Mouse (Mus musculus) limb, embryonic 11.5 days (tissue): ENCODE results near the gene Ablim1. TPM values are rescaled to one million over a fixed set of nuclear protein-coding genes. Genes with fewer than 3 reads are reported as not detected.

ENCODE experiments used
- ATAC-seq: fragments of 200-750 bp; cut with Nextera tagmentation; 2 replicates; pipeline ENCODE4 v1.8.0; 2017; ENCODE audit warnings: low read depth; ENCODE audit not compliant: insufficient number of reproducible peaks, low FRiP score, low TSS enrichment
- DNase-seq: peaks from one replicate; pipeline ENCODE4 v3.0.0-alpha.2; 2015; ENCODE audit warnings: low spot score
- H3K27ac ChIP-seq: fragments of 300-500 bp; sonication (generic); replicated peaks from 2 replicates; pipeline ENCODE4 v1.5.1; 2014; ENCODE audit warnings: low read depth, mild to moderate bottlenecking, low read length
- H3K27me3 ChIP-seq: fragments of 300-500 bp; sonication (generic); 2 replicates; pipeline ENCODE4 v1.6.1; 2014; ENCODE audit warnings: mild to moderate bottlenecking, low read length, mixed read lengths; ENCODE audit not compliant: control insufficient read depth, insufficient read depth
- H3K36me3 ChIP-seq: fragments of 300-500 bp; sonication (generic); 2 replicates; pipeline ENCODE4 v1.6.1; 2014; ENCODE audit warnings: mild to moderate bottlenecking, low read length, moderate library complexity, mixed read lengths; ENCODE audit not compliant: control insufficient read depth, insufficient read depth
- H3K4me1 ChIP-seq: fragments of 300-500 bp; sonication (generic); 2 replicates; pipeline ENCODE4 v1.6.1; 2014; ENCODE audit warnings: low read length, mixed read lengths; ENCODE audit not compliant: control insufficient read depth, insufficient read depth
- H3K4me2 ChIP-seq: fragments of 300-500 bp; sonication (generic); 2 replicates; pipeline ENCODE4 v1.6.1; 2014; ENCODE audit warnings: low read depth, mild to moderate bottlenecking, moderate library complexity; ENCODE audit not compliant: severe bottlenecking
- H3K4me3 ChIP-seq: fragments of 300-500 bp; sonication (generic); 2 replicates; pipeline ENCODE4 v1.5.1; 2014; ENCODE audit warnings: low read depth, low read length
- H3K9ac ChIP-seq: fragments of 300-500 bp; sonication (generic); 2 replicates; pipeline ENCODE4 v1.6.1; 2014; ENCODE audit warnings: mild to moderate bottlenecking, low read length
- H3K9me3 ChIP-seq: fragments of 300-500 bp; sonication (generic); 2 replicates; pipeline ENCODE4 v1.6.1; 2016; ENCODE audit warnings: low read length; ENCODE audit not compliant: control insufficient read depth
- WGBS: fragments of 180-500 bp; shearing (Covaris S2); extraction: QIAGEN DNeasy Blood & Tissue Kit; methylation state at CpG from one replicate; pipeline ENCODE4 v1.1.7; 2014; 5-methylcytosine and 5-hydroxymethylcytosine counted together
- polyA plus RNA-seq: library from polyadenylated mRNA; unstranded; fragments of >200 nt; fragmentation: Nextera tagmentation; extraction: Ambion mirVana; gene quantifications from 2 replicates; pipeline ENCODE4 v1.2.1, GENCODE M21; 2014

Ablim1 gene
- polyA plus RNA-seq, 1 experiment from 2014 or later, result 16.8 TPM

GRCm38 (mm10) chr19:57059018-57059580 is 255.6 kb downstream of the Ablim1 start:
- no peak overlapping the region for H3K27ac ChIP-seq
- no peaks in the 10 kb centered on the region for H3K27me3 ChIP-seq
- H3K36me3 ChIP-seq, result peaks cover 3% of the 10 kb centered on the region; the same call in 1 of the 2 replicates

GRCm38 (mm10) chr19:57057568-57057967 is 257.2 kb downstream of the Ablim1 start:
- Histone ChIP-seq H3K27ac (no peak overlapping the region), H3K4me1 (no peaks in the 10 kb centered on the region), H3K4me2 (no peak overlapping the region), H3K9me3 (peaks cover 3% of the 10 kb centered on the region), H3K4me3 (no peak overlapping the region), H3K9ac (no peak overlapping the region), H3K36me3 (peaks cover 3% of the 10 kb centered on the region; the same call in 1 of the 2 replicates), H3K27me3 (no peaks in the 10 kb centered on the region)
- DNase-seq (no peak), ATAC-seq (no peak)
- 94% methylated on average over 2 of the region's 2 CpGs for WGBS

More at GRCm38 (mm10) chr19:57059018-57059580, 255.6 kb downstream of the Ablim1 start:
- no peaks in the 10 kb centered on the region for H3K4me1 ChIP-seq
- peaks cover 3% of the 10 kb centered on the region for H3K9me3 ChIP-seq
- 33% methylated on average over 19 of the region's 19 CpGs for WGBS
- H3K4me2 ChIP-seq, result peak overlapping the region; percentile 31
- no peak overlapping the region for H3K9ac ChIP-seq
- ATAC-seq, result no peak
- H3K4me3 ChIP-seq, result no peak overlapping the region
- no peak for DNase-seq

GRCm38 (mm10) chr19:57055215-57056120 is 259.3 kb downstream of the Ablim1 start:
- H3K27ac ChIP-seq, result no peak overlapping the region
- H3K36me3 ChIP-seq, result peaks cover 3% of the 10 kb centered on the region; the same call in 1 of the 2 replicates
- no peaks in the 10 kb centered on the region for H3K27me3 ChIP-seq
- H3K4me2 ChIP-seq, result no peak overlapping the region
- H3K4me3 ChIP-seq, result no peak overlapping the region
- peaks cover 3% of the 10 kb centered on the region for H3K9me3 ChIP-seq
- no peak overlapping the region for H3K9ac ChIP-seq
- DNase-seq (no peak), ATAC-seq (no peak)
- 90% methylated on average over 16 of the region's 16 CpGs for WGBS
- no peaks in the 10 kb centered on the region for H3K4me1 ChIP-seq

- no peak overlapping the region for H3K27ac ChIP-seq
- ATAC-seq (no peak), DNase-seq (no peak)
- WGBS, result 76% methylated on average over 8 of the region's 8 CpGs
- peaks cover 3% of the 10 kb centered on the region for H3K9me3 ChIP-seq
- no peak overlapping the region for H3K9ac ChIP-seq
- no peak overlapping the region for H3K4me3 ChIP-seq
- no peaks in the 10 kb centered on the region for H3K4me1 ChIP-seq
- H3K4me2 ChIP-seq, result no peak overlapping the region
- H3K27me3 ChIP-seq, result no peaks in the 10 kb centered on the region
- H3K36me3 ChIP-seq, result peaks cover 3% of the 10 kb centered on the region; the same call in 1 of the 2 replicates
These were observed 261.8 kb downstream of the Ablim1 start for GRCm38 (mm10) chr19:57052959-57053358.

GRCm38 (mm10) chr19:57052016-57052415 is 262.7 kb downstream of the Ablim1 start:
- no peak for ATAC-seq
- DNase-seq, result no peak
- Histone ChIP-seq H3K36me3 (no peaks in the 10 kb centered on the region; the same call in 1 of the 2 replicates), H3K27ac (no peak overlapping the region), H3K9me3 (no peaks in the 10 kb centered on the region), H3K4me1 (no peaks in the 10 kb centered on the region), H3K27me3 (no peaks in the 10 kb centered on the region), H3K4me2 (no peak overlapping the region), H3K4me3 (no peak overlapping the region), H3K9ac (no peak overlapping the region)
- WGBS, result 92% methylated on average over 7 of the region's 7 CpGs

GRCm38 (mm10) chr19:57049592-57050090 is 265.1 kb downstream of the Ablim1 start:
- 78% methylated on average over 16 of the region's 16 CpGs for WGBS
- Histone ChIP-seq H3K27ac (no peak overlapping the region), H3K4me1 (no peaks in the 10 kb centered on the region), H3K36me3 (no peaks in the 10 kb centered on the region; the same call in 1 of the 2 replicates), H3K9me3 (no peaks in the 10 kb centered on the region), H3K9ac (no peak overlapping the region), H3K4me2 (no peak overlapping the region), H3K27me3 (no peaks in the 10 kb centered on the region), H3K4me3 (no peak overlapping the region)
- ATAC-seq, result no peak
- no peak for DNase-seq

GRCm38 (mm10) chr19:57047671-57048320 is 266.9 kb downstream of the Ablim1 start:
- DNase-seq (no peak), ATAC-seq (no peak)
- WGBS, result 91% methylated on average over 9 of the region's 9 CpGs
- H3K27me3 ChIP-seq, result no peaks in the 10 kb centered on the region
- no peak overlapping the region for H3K27ac ChIP-seq
- no peaks in the 10 kb centered on the region; the same call in 1 of the 2 replicates for H3K36me3 ChIP-seq
- no peak overlapping the region for H3K4me2 ChIP-seq
- no peak overlapping the region for H3K4me3 ChIP-seq
- no peaks in the 10 kb centered on the region for H3K9me3 ChIP-seq
- H3K4me1 ChIP-seq, result no peaks in the 10 kb centered on the region
- H3K9ac ChIP-seq, result no peak overlapping the region

- H3K9ac ChIP-seq, result no peak overlapping the region
- H3K36me3 ChIP-seq, result no peaks in the 10 kb centered on the region
- ATAC-seq (no peak), DNase-seq (peak; percentile 43)
- H3K4me3 ChIP-seq, result no peak overlapping the region
- H3K27ac ChIP-seq, result no peak overlapping the region
- H3K27me3 ChIP-seq, result no peaks in the 10 kb centered on the region
- H3K4me1 ChIP-seq, result no peaks in the 10 kb centered on the region
- no peaks in the 10 kb centered on the region for H3K9me3 ChIP-seq
- WGBS, result 64% methylated on average over 6 of the region's 6 CpGs
- no peak overlapping the region for H3K4me2 ChIP-seq
These were observed 275.5 kb downstream of the Ablim1 start for GRCm38 (mm10) chr19:57039258-57039657.
